Mouse (Mus musculus): ENCODE results near the gene Noxa1.

DNA sequence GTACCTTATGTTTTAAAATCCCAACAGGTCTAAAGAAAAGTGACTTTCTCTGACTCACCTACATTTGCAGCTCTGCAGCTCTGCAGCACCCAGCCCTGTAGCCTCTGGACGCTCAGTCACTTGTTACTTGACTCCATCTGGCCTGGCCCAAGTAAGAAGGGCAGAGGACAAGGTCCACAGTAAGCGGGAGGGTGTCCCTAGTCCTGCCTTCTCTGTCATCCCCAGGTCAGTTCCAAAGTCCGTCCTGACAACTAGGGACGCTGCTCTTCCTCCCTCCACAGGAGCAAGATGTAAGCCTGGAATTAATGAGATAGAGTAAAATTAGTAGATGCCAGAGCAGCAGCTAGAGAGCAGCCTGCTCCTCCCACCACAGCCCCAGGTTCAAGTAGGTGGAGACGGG, 14.9 kb downstream of the Noxa1 start, which contains the start of gene Entpd8:
- TF ChIP-seq CTCF (IDR thresholded peaks at IDR 0.05; ENCODE audit: control insufficient read depth, insufficient read depth, insufficient read length) = no peak
- TF ChIP-seq MYOD1 (IDR thresholded peaks at IDR 0.05; ENCODE audit: control insufficient read depth, insufficient read length, low read depth) = no peak
- TF ChIP-seq MAX (IDR thresholded peaks at IDR 0.05) = no peak
- TF ChIP-seq USF1 (IDR thresholded peaks at IDR 0.05; ENCODE audit: low read depth) = no peak

All from C2C12 (cell line).